Mouse (Mus musculus) hindbrain, embryonic 14.5 days (tissue): Measurements from ENCODE around the gene Flcn. TPM values are rescaled to one million over a fixed set of nuclear protein-coding genes. Genes with fewer than 3 reads are reported as not detected.
A peak's percentile ranks its signal among the peaks of the same experiment; 100 is the strongest.

Experiments
- ATAC-seq: fragments of 200-750 bp; cut with Nextera tagmentation; 2 replicates; pipeline ENCODE4 v1.8.0; 2017; ENCODE audit warnings: moderate number of reproducible peaks, mild to moderate bottlenecking, moderate TSS enrichment, moderate library complexity; ENCODE audit not compliant: low FRiP score
- DNase-seq: peaks from one replicate; pipeline ENCODE4 v3.0.0-alpha.2; 2015; ENCODE audit warnings: low spot score
- H3K27ac ChIP-seq: fragments of 300-500 bp; sonication (generic); 2 replicates; pipeline ENCODE4 v1.5.1; 2014; ENCODE audit warnings: mild to moderate bottlenecking, moderate library complexity
- H3K27me3 ChIP-seq: fragments of 300-500 bp; sonication (generic); 2 replicates; pipeline ENCODE4 v1.6.1; 2014; ENCODE audit warnings: mild to moderate bottlenecking, low read length, mixed read lengths; ENCODE audit not compliant: control insufficient read depth, insufficient read depth
- H3K36me3 ChIP-seq: fragments of 300-500 bp; sonication (generic); replicated peaks from 2 replicates; pipeline ENCODE4 v1.6.1; 2014; ENCODE audit not compliant: control insufficient read depth, insufficient read depth
- H3K4me1 ChIP-seq: fragments of 300-500 bp; sonication (generic); replicated peaks from 2 replicates; pipeline ENCODE4 v1.6.1; 2014; ENCODE audit warnings: antibody characterized with exemption, low read length, mixed read lengths; ENCODE audit not compliant: control insufficient read depth, insufficient read depth
- H3K4me2 ChIP-seq: fragments of 300-500 bp; sonication (generic); replicated peaks from 2 replicates; pipeline ENCODE4 v1.6.1; 2014; ENCODE audit warnings: mild to moderate bottlenecking, moderate library complexity
- H3K4me3 ChIP-seq: fragments of 300-500 bp; sonication (generic); replicated peaks from 2 replicates; pipeline ENCODE4 v1.5.1; 2014; ENCODE audit warnings: mild to moderate bottlenecking, low read length
- H3K9ac ChIP-seq: fragments of 300-500 bp; sonication (generic); 2 replicates; pipeline ENCODE4 v1.6.1; 2014
- H3K9me3 ChIP-seq: fragments of 300-500 bp; sonication (generic); 2 replicates; pipeline ENCODE4 v1.6.1; 2016; ENCODE audit warnings: low read length; ENCODE audit not compliant: control insufficient read depth
- WGBS: fragments of 180-500 bp; shearing (Covaris S2); extraction: QIAGEN DNeasy Blood & Tissue Kit; methylation state at CpG from one replicate; pipeline ENCODE4 v1.1.7; 2014; 5-methylcytosine and 5-hydroxymethylcytosine counted together
- polyA plus RNA-seq: library from polyadenylated mRNA; unstranded; fragments of >200 nt; fragmentation: Nextera tagmentation; extraction: Ambion mirVana; gene quantifications from 2 replicates; pipeline ENCODE4 v1.2.1, GENCODE M21; 2014

Flcn gene
- polyA plus RNA-seq, 1 experiment from 2014 or later: 35.9 TPM

- 92% methylated on average over 1 of the region's 1 CpGs for WGBS
- ATAC-seq (no peak), DNase-seq (no peak)
- Histone ChIP-seq H3K4me1 (0 out of 2 replicates have a peak, but pooled peaks cover 5% of the 10 kb centered on the region), H3K4me2 (no peak overlapping the region), H3K9me3 (no peaks in the 10 kb centered on the region), H3K36me3 (peaks cover 38% of the 10 kb centered on the region), H3K27me3 (no peaks in the 10 kb centered on the region), H3K27ac (no peak overlapping the region), H3K9ac (no peak overlapping the region), H3K4me3 (no peak overlapping the region)
Measured at GRCm38 (mm10) chr11:59789311-59789710, 20.5 kb downstream of the Flcn start.

- Histone ChIP-seq H3K9ac (peak within 1 kb of the TSS; percentile 64), H3K27ac (no peak within 1 kb of the TSS), H3K27me3 (no peaks in the 10 kb centered on the region), H3K4me3 (peak within 1 kb of the TSS; percentile 44), H3K36me3 (peaks cover 20% of the 10 kb centered on the region), H3K9me3 (no peaks in the 10 kb centered on the region), H3K4me2 (peak within 1 kb of the TSS; percentile 95), H3K4me1 (0 out of 2 replicates have a peak, but pooled peaks cover 5% of the 10 kb centered on the region)
- peak; percentile 75 for ATAC-seq
- under 1% methylated on average over 50 of the region's 51 CpGs for WGBS
- peak; percentile 33 for DNase-seq
Measured at GRCm38 (mm10) chr11:59787199-59787781, 22.5 kb downstream of the Flcn start, which contains the start of gene Pld6. Gene Pld6 (minus strand): TSS chr11:59787645.

- DNase-seq (no peak), ATAC-seq (no peak)
- Histone ChIP-seq H3K9me3 (no peaks in the 10 kb centered on the region), H3K36me3 (peaks cover 13% of the 10 kb centered on the region), H3K4me1 (0 out of 2 replicates have a peak, but pooled peaks cover 5% of the 10 kb centered on the region), H3K27me3 (no peaks in the 10 kb centered on the region), H3K4me2 (peak overlapping the region; percentile 95), H3K27ac (no peak overlapping the region), H3K9ac (peak overlapping the region; percentile 64), H3K4me3 (peak overlapping the region; percentile 44)
- WGBS: 49% methylated on average over 15 of the region's 15 CpGs
Measured at GRCm38 (mm10) chr11:59786444-59787198, 23.2 kb downstream of the Flcn start.

GRCm38 (mm10) chr11:59783591-59783990, 26.2 kb downstream of the Flcn start:
- H3K27me3 ChIP-seq: no peaks in the 10 kb centered on the region
- WGBS: 92% methylated on average over 6 of the region's 6 CpGs
- 0 out of 2 replicates have a peak, but pooled peaks cover 5% of the 10 kb centered on the region for H3K4me1 ChIP-seq
- no peak overlapping the region for H3K4me2 ChIP-seq
- no peak overlapping the region for H3K27ac ChIP-seq
- DNase-seq (no peak), ATAC-seq (no peak)
- H3K9me3 ChIP-seq: no peaks in the 10 kb centered on the region
- peaks cover 10% of the 10 kb centered on the region for H3K36me3 ChIP-seq
- no peak overlapping the region for H3K9ac ChIP-seq
- H3K4me3 ChIP-seq: no peak overlapping the region

- Histone ChIP-seq H3K4me2 (no peak overlapping the region), H3K4me1 (no peaks in the 10 kb centered on the region), H3K4me3 (no peak overlapping the region), H3K9ac (no peak overlapping the region), H3K27me3 (no peaks in the 10 kb centered on the region), H3K27ac (no peak overlapping the region), H3K9me3 (no peaks in the 10 kb centered on the region), H3K36me3 (peaks cover 23% of the 10 kb centered on the region)
- DNase-seq: no peak
- WGBS: 67% methylated on average over 7 of the region's 7 CpGs
- ATAC-seq: no peak
Measured at GRCm38 (mm10) chr11:59782091-59782590, 27.7 kb downstream of the Flcn start.

GRCm38 (mm10) chr11:59780241-59780640, 29.6 kb downstream of the Flcn start:
- no peak for DNase-seq
- H3K36me3 ChIP-seq: peaks cover 42% of the 10 kb centered on the region
- H3K4me3 ChIP-seq: no peak overlapping the region
- no peaks in the 10 kb centered on the region for H3K9me3 ChIP-seq
- H3K9ac ChIP-seq: no peak overlapping the region
- WGBS: 90% methylated on average over 4 of the region's 4 CpGs
- H3K4me1 ChIP-seq: no peaks in the 10 kb centered on the region
- no peak overlapping the region for H3K27ac ChIP-seq
- no peak for ATAC-seq
- no peaks in the 10 kb centered on the region for H3K27me3 ChIP-seq
- no peak overlapping the region for H3K4me2 ChIP-seq

GRCm38 (mm10) chr11:59779406-59779805, 30.4 kb downstream of the Flcn start:
- Histone ChIP-seq H3K4me2 (no peak overlapping the region), H3K27ac (no peak overlapping the region), H3K9ac (no peak overlapping the region), H3K36me3 (peaks cover 51% of the 10 kb centered on the region), H3K4me3 (no peak overlapping the region), H3K4me1 (no peaks in the 10 kb centered on the region), H3K9me3 (no peaks in the 10 kb centered on the region), H3K27me3 (no peaks in the 10 kb centered on the region)
- 88% methylated on average over 4 of the region's 4 CpGs for WGBS
- DNase-seq (no peak), ATAC-seq (no peak)

GRCm38 (mm10) chr11:59778874-59779223, 31.0 kb downstream of the Flcn start:
- DNase-seq: no peak
- ATAC-seq: no peak
- 94% methylated on average over 1 of the region's 1 CpGs for WGBS

GRCm38 (mm10) chr11:59778181-59778873, 31.5 kb downstream of the Flcn start:
- Histone ChIP-seq H3K27me3 (no peaks in the 10 kb centered on the region), H3K4me3 (no peak overlapping the region), H3K9me3 (no peaks in the 10 kb centered on the region), H3K27ac (no peak overlapping the region), H3K36me3 (peaks cover 61% of the 10 kb centered on the region), H3K4me1 (no peaks in the 10 kb centered on the region), H3K9ac (no peak overlapping the region), H3K4me2 (no peak overlapping the region)
- no peak for ATAC-seq
- WGBS: 58% methylated on average over 9 of the region's 9 CpGs
- peak; percentile 62 for DNase-seq

More at GRCm38 (mm10) chr11:59778874-59779223, 31.0 kb downstream of the Flcn start:
- H3K4me3 ChIP-seq: no peak overlapping the region
- no peak overlapping the region for H3K9ac ChIP-seq
- H3K27me3 ChIP-seq: no peaks in the 10 kb centered on the region
- no peak overlapping the region for H3K27ac ChIP-seq
- no peaks in the 10 kb centered on the region for H3K9me3 ChIP-seq
- H3K4me1 ChIP-seq: no peaks in the 10 kb centered on the region
- peaks cover 56% of the 10 kb centered on the region for H3K36me3 ChIP-seq
- no peak overlapping the region for H3K4me2 ChIP-seq
